Mouse (Mus musculus) kidney, postnatal 4 days (tissue): ENCODE data around the gene Kcnj14.

Experiments
- DNase-seq, 2 experiments: peaks; one replicate each; pipeline ENCODE4 v3.0.0; 2021; ENCODE audit warnings: mixed read lengths in 2 of 2

Kcnj14 gene

GRCm38 (mm10) chr7:45831128-45831525 is 6.5 kb upstream of the Kcnj14 start:
- no peak for DNase-seq

GRCm38 (mm10) chr7:45830427-45831127 is 6.0 kb upstream of the Kcnj14 start, which contains the start of gene Grwd1:
TSS of gene Grwd1 (minus strand) at chr7:45830944.
- DNase-seq = peak; percentile 89 to 92

- DNase-seq = no peak
Measured at GRCm38 (mm10) chr7:45826631-45827030, 2.0 kb upstream of the Kcnj14 start.

- DNase-seq = no peak
Measured at GRCm38 (mm10) chr7:45820913-45821312, 3.7 kb downstream of the Kcnj14 start.

GRCm38 (mm10) chr7:45819843-45820242 is 4.7 kb downstream of the Kcnj14 start:
- no peak for DNase-seq

- DNase-seq = no peak
Measured at GRCm38 (mm10) chr7:45815984-45816351, 8.6 kb downstream of the Kcnj14 start.

- no peak for DNase-seq
Measured at GRCm38 (mm10) chr7:45815323-45815983, 9.1 kb downstream of the Kcnj14 start.

- no peak for DNase-seq
Measured at GRCm38 (mm10) chr7:45814841-45815240, 9.7 kb downstream of the Kcnj14 start.

GRCm38 (mm10) chr7:45813787-45814779 is 10.5 kb downstream of the Kcnj14 start, which contains the start of gene Cyth2:
TSS of gene Cyth2 (minus strand) at chr7:45814581.
- DNase-seq = peak; percentile 99

GRCm38 (mm10) chr7:45812921-45813320 is 11.7 kb downstream of the Kcnj14 start:
- DNase-seq = no peak

GRCm38 (mm10) chr7:45809276-45810075 is 15.1 kb downstream of the Kcnj14 start:
- no peak for DNase-seq

GRCm38 (mm10) chr7:45808471-45808870 is 16.1 kb downstream of the Kcnj14 start:
- DNase-seq = no peak

GRCm38 (mm10) chr7:45805941-45806340 is 18.6 kb downstream of the Kcnj14 start:
- no peak for DNase-seq

GRCm38 (mm10) chr7:45802551-45802950 is 22.0 kb downstream of the Kcnj14 start:
- no peak for DNase-seq

GRCm38 (mm10) chr7:45801348-45801747 is 23.2 kb downstream of the Kcnj14 start:
- DNase-seq = peak; percentile 97 to 98

- peak; percentile 73 to 79 for DNase-seq
Measured at GRCm38 (mm10) chr7:45800546-45801204, 23.9 kb downstream of the Kcnj14 start.

- no peak for DNase-seq
Measured at GRCm38 (mm10) chr7:45800001-45800400, 24.6 kb downstream of the Kcnj14 start.

GRCm38 (mm10) chr7:45798931-45799330 is 25.7 kb downstream of the Kcnj14 start:
- DNase-seq = no peak

GRCm38 (mm10) chr7:45798511-45798836 is 26.1 kb downstream of the Kcnj14 start:
- DNase-seq = peak; percentile 66 to 77

GRCm38 (mm10) chr7:45797661-45798510 is 26.7 kb downstream of the Kcnj14 start:
- peak; percentile 15 to 31 for DNase-seq

GRCm38 (mm10) chr7:45796950-45797349 is 27.6 kb downstream of the Kcnj14 start:
- DNase-seq = no peak
